Mouse (Mus musculus) MEL (cell line): ENCODE data around the gene Crk. TPM values are rescaled to one million over a fixed set of nuclear protein-coding genes. Genes with fewer than 3 reads are reported as not detected.

Experiments
- DNase-seq: peaks from one replicate; pipeline ENCODE4 v3.0.0; 2011; ENCODE audit warnings: low read depth, low spot score
- H3K27ac ChIP-seq: 2 replicates; pipeline ENCODE4 v1.5.1; 2012; ENCODE audit warnings: low read depth, mild to moderate bottlenecking, control low read depth, low read length, moderate library complexity; ENCODE audit not compliant: control insufficient read depth
- H3K27me3 ChIP-seq, 2 experiments: fragments of 150-350 bp in 1 of 2; sonication (generic) in 1 of 2; 2 replicates each; pipeline ENCODE4 v1.6.1; 2012; ENCODE audit warnings: low read length in 2 of 2, mild to moderate bottlenecking in 2 of 2, improper control_type of control experiment in 1 of 2, moderate library complexity in 1 of 2; ENCODE audit not compliant: insufficient read depth in 2 of 2, control insufficient read depth in 1 of 2
- H3K36me3 ChIP-seq, 2 experiments: 2 replicates each; pipeline ENCODE4 v1.6.1; 2012 to 2014; ENCODE audit warnings: low read length in 2 of 2, improper control_type of control experiment in 1 of 2, inconsistent platforms in 1 of 2, mild to moderate bottlenecking in 1 of 2; ENCODE audit not compliant: insufficient read depth in 2 of 2, control insufficient read depth in 1 of 2
- H3K4me1 ChIP-seq, 2 experiments: fragments of 150-350 bp in 1 of 2; sonication (generic) in 1 of 2; 2 replicates each; pipeline ENCODE4 v1.6.1; 2012; ENCODE audit warnings: low read length in 2 of 2, improper control_type of control experiment in 1 of 2, mild to moderate bottlenecking in 1 of 2; ENCODE audit not compliant: insufficient read depth in 2 of 2, control insufficient read depth in 1 of 2
- H3K4me3 ChIP-seq, 2 experiments: fragments of 150-350 bp in 1 of 2; sonication (generic) in 1 of 2; 2 replicates each; pipeline ENCODE4 v1.5.1; 2012; ENCODE audit warnings: low read depth in 2 of 2, low read length in 2 of 2, mild to moderate bottlenecking in 2 of 2, moderate library complexity in 2 of 2, control low read depth in 1 of 2, improper control_type of control experiment in 1 of 2; ENCODE audit not compliant: control insufficient read depth in 1 of 2, insufficient read depth in 1 of 2
- H3K79me2 ChIP-seq: 2 replicates; pipeline ENCODE4 v1.6.1; 2012; ENCODE audit warnings: mild to moderate bottlenecking, low read length, moderate library complexity; ENCODE audit not compliant: control insufficient read depth, poor library complexity, insufficient read depth
- H3K9ac ChIP-seq: 2 replicates; pipeline ENCODE4 v1.6.1; 2012; ENCODE audit warnings: low read depth, mild to moderate bottlenecking, control low read depth, low read length, moderate library complexity; ENCODE audit not compliant: control insufficient read depth, poor library complexity, severe bottlenecking
- H3K9me3 ChIP-seq: fragments of 150-350 bp; sonication (generic); replicated peaks from 2 replicates; pipeline ENCODE4 v1.6.1; 2012; ENCODE audit warnings: mild to moderate bottlenecking, low read length, improper control_type of control experiment, moderate library complexity; ENCODE audit not compliant: insufficient read depth
- CHD1 ChIP-seq: IDR thresholded peaks from 2 replicates; pipeline ENCODE4 v1.6.1; 2012; ENCODE audit warnings: low read depth, mild to moderate bottlenecking, inconsistent platforms, low read length, improper control_type of control experiment
- CHD2 ChIP-seq: IDR thresholded peaks from 2 replicates; pipeline ENCODE4 v1.6.1; 2011; ENCODE audit warnings: low read length, improper control_type of control experiment
- CTCF ChIP-seq, 3 experiments: IDR thresholded peaks in 2 of 3; conservative IDR thresholded peaks in 1 of 3; 2 replicates each; pipeline ENCODE4 v1.5.1; 2011 to 2012; ENCODE audit warnings: low read length in 3 of 3, low read depth in 2 of 3, mild to moderate bottlenecking in 2 of 3, improper control_type of control experiment in 1 of 3, inconsistent platforms in 1 of 3, mixed read lengths in 1 of 3, moderate library complexity in 1 of 3; ENCODE audit not compliant: control insufficient read depth in 1 of 3, insufficient read depth in 1 of 3, poor library complexity in 1 of 3, severe bottlenecking in 1 of 3
- EP300 ChIP-seq, 2 experiments: IDR thresholded peaks; 2 replicates each; pipeline ENCODE4 v1.6.1; 2011; ENCODE audit warnings: improper control_type of control experiment in 2 of 2, low read length in 2 of 2, low read depth in 1 of 2, mild to moderate bottlenecking in 1 of 2
- GATA1 ChIP-seq: IDR thresholded peaks from 2 replicates; pipeline ENCODE4 v1.6.1; 2011; ENCODE audit warnings: low read depth, low read length, improper control_type of control experiment
- KAT2A ChIP-seq: conservative IDR thresholded peaks from 2 replicates; pipeline ENCODE4 v1.6.1; 2012; ENCODE audit warnings: low read depth, low read length, improper control_type of control experiment, inconsistent platforms
- MAFK ChIP-seq: IDR thresholded peaks from 2 replicates; pipeline ENCODE4 v1.6.1; 2011; ENCODE audit warnings: low read depth, mild to moderate bottlenecking, low read length, improper control_type of control experiment, borderline replicate concordance
- MAX ChIP-seq: IDR thresholded peaks from 2 replicates; pipeline ENCODE4 v1.6.1; 2011; ENCODE audit warnings: low read length, improper control_type of control experiment
- MXI1 ChIP-seq: IDR thresholded peaks from 2 replicates; pipeline ENCODE4 v1.6.1; 2011; ENCODE audit warnings: mild to moderate bottlenecking, low read depth, low read length, improper control_type of control experiment
- MYB ChIP-seq: IDR thresholded peaks from 2 replicates; pipeline ENCODE4 v1.6.1; 2011; ENCODE audit warnings: mild to moderate bottlenecking, low read depth, low read length, improper control_type of control experiment
- MYC ChIP-seq: IDR thresholded peaks from 2 replicates; pipeline ENCODE4 v1.6.1; 2011; ENCODE audit warnings: low read depth, mild to moderate bottlenecking, low read length, improper control_type of control experiment, moderate library complexity
- POLR2A ChIP-seq, 2 experiments: IDR thresholded peaks; 2 replicates each; pipeline ENCODE4 v1.6.1; 2011 to 2012; ENCODE audit warnings: low read length in 2 of 2, mild to moderate bottlenecking in 2 of 2, control low read depth in 1 of 2, improper control_type of control experiment in 1 of 2, low read depth in 1 of 2, moderate library complexity in 1 of 2; ENCODE audit not compliant: control insufficient read depth in 1 of 2, insufficient read depth in 1 of 2, poor library complexity in 1 of 2
- POLR2AphosphoS5 ChIP-seq: IDR thresholded peaks from 2 replicates; pipeline ENCODE4 v1.6.1; 2012; ENCODE audit warnings: low read depth, borderline replicate concordance, mild to moderate bottlenecking, inconsistent platforms, low read length, moderate library complexity, mixed read lengths
- RAD21 ChIP-seq: IDR thresholded peaks from 2 replicates; pipeline ENCODE4 v1.6.1; 2011; ENCODE audit warnings: mild to moderate bottlenecking, low read depth, low read length, improper control_type of control experiment
- RCOR1 ChIP-seq: IDR thresholded peaks from 2 replicates; pipeline ENCODE4 v1.6.1; 2012; ENCODE audit warnings: low read depth, mild to moderate bottlenecking, inconsistent platforms, low read length, improper control_type of control experiment
- SIN3A ChIP-seq: IDR thresholded peaks from 2 replicates; pipeline ENCODE4 v1.6.1; 2012; ENCODE audit warnings: low read length, improper control_type of control experiment, inconsistent platforms
- USF2 ChIP-seq, 2 experiments: IDR thresholded peaks; 2 replicates each; pipeline ENCODE4 v1.6.1; 2011 to 2012; ENCODE audit warnings: improper control_type of control experiment in 2 of 2, low read length in 2 of 2, borderline replicate concordance in 1 of 2, inconsistent platforms in 1 of 2, low read depth in 1 of 2, mild to moderate bottlenecking in 1 of 2; ENCODE audit not compliant: insufficient read depth in 1 of 2
- ZC3H11A ChIP-seq: IDR thresholded peaks from 2 replicates; pipeline ENCODE4 v1.6.1; 2012; ENCODE audit warnings: low read depth, mild to moderate bottlenecking, inconsistent platforms, low read length, improper control_type of control experiment
- polyA plus RNA-seq, 2 experiments: library from polyadenylated mRNA; stranded (reverse) in 1 of 2; unstranded in 1 of 2; fragments of >175 nt in 1 of 2; fragments of >200 nt in 1 of 2; gene quantifications; 2 replicates each; pipeline versions ENCODE4 v1.2.1 to v1.2.4; 2012; ENCODE audit warnings: low replicate concordance in 2 of 2, low read depth in 1 of 2; ENCODE audit not compliant: insufficient read length in 2 of 2, insufficient read depth in 1 of 2, missing spikeins in 1 of 2
- total RNA-seq: library from RNA; depleted of rRNA; stranded (reverse); fragments of 300-350 nt; gene quantifications from 2 replicates; pipeline ENCODE4 v1.2.3, GENCODE M21; 2012

Crk gene
- total and polyA plus RNA-seq, 3 experiments = 33.8 to 68.0 (median 66.2) TPM

DNA sequence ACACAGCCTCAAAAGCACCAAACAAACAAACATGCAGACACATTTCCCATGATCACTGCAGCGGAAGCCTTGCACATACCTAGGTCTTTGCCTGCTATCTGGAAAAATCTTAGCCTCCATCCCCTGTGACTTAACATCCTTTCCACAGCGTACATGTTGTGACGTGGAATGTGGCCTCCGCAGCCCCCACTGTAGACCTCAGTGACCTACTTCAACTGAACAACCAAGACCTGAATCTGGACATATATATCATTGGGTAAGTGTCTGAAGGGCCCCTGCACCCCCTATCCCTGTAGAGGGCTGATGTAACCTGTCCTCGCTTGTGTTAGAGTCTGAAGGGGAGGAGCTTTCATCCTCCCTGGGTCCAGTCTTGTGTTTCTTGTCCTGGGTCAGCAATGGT is 46.1 kb upstream of the Crk start:
- H3K4me1 ChIP-seq = peaks cover 0 to 3% of the 10 kb centered on the region in 2 experiments; a peak in 2 of 4 replicates
- no peak overlapping the region for H3K27ac ChIP-seq
- DNase-seq = no peak
- no peak overlapping the region for H3K9ac ChIP-seq
- H3K4me3 ChIP-seq = no peak overlapping the region
- no peaks in the 10 kb centered on the region; the same call in 1 of the 2 replicates for H3K79me2 ChIP-seq
- peaks cover 0 to 12% of the 10 kb centered on the region in 2 experiments; a peak in 2 of 4 replicates for H3K36me3 ChIP-seq
- TF ChIP-seq RAD21 (no peak), MXI1 (no peak), USF2 (IDR thresholded peaks at IDR 0.05; ENCODE audit: borderline replicate concordance in 1 of 2, insufficient read depth in 1 of 2, low read depth in 1 of 2, low read length in 2 of 2) (no peak), CHD2 (no peak), MAFK (no peak), SIN3A (no peak), MYC (no peak), EP300 (IDR thresholded peaks at IDR 0.05; ENCODE audit: low read depth in 1 of 2, low read length in 2 of 2) (no peak), ZC3H11A (no peak), POLR2AphosphoS5 (no peak)
- no peaks in the 10 kb centered on the region for H3K9me3 ChIP-seq
- H3K27me3 ChIP-seq = no peaks in the 10 kb centered on the region

GRCm38 (mm10) chr11:75634801-75635200 is 44.3 kb upstream of the Crk start:
- Histone ChIP-seq H3K4me1 (peaks cover 0 to 2% of the 10 kb centered on the region in 2 experiments; a peak in 2 of 4 replicates), H3K9me3 (no peaks in the 10 kb centered on the region), H3K4me3 (no peak overlapping the region), H3K27ac (no peak overlapping the region), H3K9ac (no peak overlapping the region), H3K36me3 (peaks cover 0 to 9% of the 10 kb centered on the region in 2 experiments; a peak in 2 of 4 replicates), H3K27me3 (no peaks in the 10 kb centered on the region), H3K79me2 (no peaks in the 10 kb centered on the region; the same call in 1 of the 2 replicates)
- TF ChIP-seq MYB (no peak), MXI1 (no peak), EP300 (IDR thresholded peaks at IDR 0.05; ENCODE audit: low read depth in 1 of 2, low read length in 2 of 2) (no peak), MAX (no peak), KAT2A (no peak), GATA1 (no peak), USF2 (IDR thresholded peaks at IDR 0.05; ENCODE audit: borderline replicate concordance in 1 of 2, insufficient read depth in 1 of 2, low read depth in 1 of 2, low read length in 2 of 2) (no peak), RCOR1 (no peak), POLR2A (IDR thresholded peaks at IDR 0.05; ENCODE audit: control insufficient read depth in 1 of 2, insufficient read depth in 1 of 2, low read depth in 1 of 2, low read length in 2 of 2, poor library complexity in 1 of 2) (no peak), ZC3H11A (no peak), CTCF (IDR thresholded peaks at IDR 0.05 in 2 of 3, conservative IDR thresholded peaks at IDR 0.05 in 1 of 3; ENCODE audit: control insufficient read depth in 1 of 3, insufficient read depth in 1 of 3, low read depth in 2 of 3, low read length in 3 of 3, poor library complexity in 1 of 3, severe bottlenecking in 1 of 3) (no peak), CHD1 (no peak)
- DNase-seq = no peak
